Mouse (Mus musculus): ENCODE measurements at regions not wholly inside any gene's neighbourhood (a gene's known extent, or its start where the extent isn't known, plus 50 kb on each side); places are given as distances from the start of the nearest gene placed in this dataset.

- DNase-seq: no peak
Observed at GRCm38 (mm10) chr17:84018817-84019216, 168.9 kb downstream of the Zfp36l2 start.

GRCm38 (mm10) chr17:84017891-84018290 is 169.9 kb downstream of the Zfp36l2 start:
- no peak for DNase-seq

- no peak for DNase-seq
Observed at GRCm38 (mm10) chr17:84014287-84015039, 166.7 kb upstream of the Haao start.

GRCm38 (mm10) chr17:84010492-84011060 is 162.8 kb upstream of the Haao start:
- DNase-seq: no peak

- no peak for DNase-seq
Observed at GRCm38 (mm10) chr17:84009966-84010365, 162.2 kb upstream of the Haao start.

DNA sequence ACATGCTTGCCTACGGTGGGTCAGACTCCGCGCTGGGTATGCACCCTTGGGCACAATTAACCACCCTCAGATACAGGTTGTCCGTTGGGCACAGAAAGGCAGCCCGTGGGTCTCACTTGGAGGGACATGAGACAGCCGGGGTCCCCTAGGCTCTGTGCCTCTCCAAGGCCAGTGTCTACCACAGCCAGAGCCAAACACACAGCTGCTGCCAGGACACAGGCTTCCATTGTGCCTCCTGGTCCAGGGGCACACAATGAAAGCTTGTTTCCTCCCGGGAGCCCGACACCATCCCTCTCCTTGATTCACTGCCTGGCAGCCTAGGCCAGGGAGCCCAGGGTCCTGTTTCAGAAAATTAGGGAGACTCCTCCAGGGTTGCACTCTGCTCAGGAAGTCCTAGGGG is 161.4 kb upstream of the Haao start:
- DNase-seq: no peak

DNA sequence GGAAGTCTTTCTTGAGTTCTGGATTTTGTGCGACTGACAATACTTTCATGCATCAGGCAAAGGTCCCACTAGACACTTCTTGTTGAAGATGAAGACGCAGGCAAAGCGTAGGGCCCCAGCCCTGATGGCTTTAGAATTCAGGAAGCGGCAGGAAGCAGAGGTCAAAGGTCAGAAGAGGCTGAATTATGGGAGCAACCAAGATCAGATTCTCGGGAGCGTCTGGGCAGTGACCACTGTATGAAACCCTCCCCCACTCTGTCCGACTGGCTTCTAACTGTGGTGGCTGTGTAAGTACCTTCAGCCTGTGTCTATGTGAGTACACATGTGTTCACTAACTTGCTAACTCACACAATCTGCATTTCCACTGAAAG is 160.9 kb upstream of the Haao start:
- no peak for DNase-seq

DNA sequence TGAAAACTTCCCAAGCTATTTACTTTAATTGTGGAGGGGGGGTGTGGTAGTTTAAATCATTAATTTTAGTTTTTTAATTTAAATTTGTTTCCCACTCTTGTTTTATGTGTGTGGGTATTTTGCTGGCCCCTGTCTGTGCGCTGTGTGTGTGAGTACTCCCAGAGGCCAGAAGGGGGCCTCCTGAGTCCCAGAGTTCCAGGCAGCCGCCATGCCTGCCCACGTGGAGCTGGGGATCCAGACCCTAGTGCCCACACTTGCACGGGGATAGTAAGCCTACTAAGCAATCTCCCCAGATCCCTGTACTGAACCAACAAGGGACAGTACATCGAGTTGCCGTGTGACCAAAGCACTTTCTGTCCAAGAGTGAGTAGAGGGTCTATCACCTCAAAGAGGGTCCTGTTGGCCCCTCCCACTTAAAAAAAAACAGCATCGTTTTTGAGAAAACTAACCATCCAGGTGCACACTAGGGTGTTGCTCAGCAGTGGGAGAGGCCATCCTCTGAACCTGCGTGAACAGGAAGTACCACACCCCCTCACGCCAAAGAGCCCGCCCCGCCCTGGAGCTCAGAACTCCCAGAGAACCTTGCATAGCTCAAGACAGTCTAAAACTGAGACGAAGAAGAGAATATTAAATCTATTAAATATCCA is 160.4 kb upstream of the Haao start:
- DNase-seq: no peak

DNA sequence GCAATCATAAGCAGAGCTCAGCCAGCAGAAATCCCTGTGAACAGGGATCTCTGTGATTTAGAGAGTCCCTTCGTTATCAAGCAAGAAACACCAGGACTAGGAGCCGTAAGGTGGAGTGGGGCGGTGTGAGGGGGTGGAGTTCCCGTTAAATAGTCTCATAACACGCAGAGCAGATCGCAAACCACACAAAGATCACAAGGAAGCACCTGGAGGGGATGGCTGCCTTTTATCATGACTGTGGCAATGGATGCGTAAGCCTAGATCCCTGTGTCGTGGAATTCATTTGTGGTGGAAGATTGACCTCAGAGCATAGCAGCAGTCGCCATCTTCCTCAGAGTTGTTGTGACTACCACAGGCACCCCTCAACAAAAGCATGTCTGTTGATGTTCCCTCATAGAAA is 159.0 kb upstream of the Haao start:
- DNase-seq: no peak

DNA sequence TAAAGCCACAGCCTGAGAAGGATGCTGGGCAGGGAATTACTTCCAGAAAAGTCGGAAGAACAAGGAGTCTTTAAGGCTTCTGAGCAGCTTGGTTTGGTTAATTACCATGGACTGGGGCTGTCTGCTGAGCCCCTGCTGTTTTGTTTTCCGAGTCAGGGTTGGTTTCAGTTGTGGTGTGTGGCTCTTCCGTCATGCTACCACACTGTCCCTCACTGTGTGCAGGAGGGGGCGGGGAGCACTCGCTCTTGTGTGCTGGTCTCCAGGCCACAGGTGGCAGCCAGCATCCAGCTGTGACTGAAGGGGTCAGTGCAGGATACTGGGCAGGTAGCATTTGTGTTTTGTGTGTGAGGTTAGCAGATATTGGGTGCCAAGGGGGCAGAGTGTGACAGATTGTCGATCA is 156.5 kb upstream of the Haao start:
- DNase-seq: no peak

DNA sequence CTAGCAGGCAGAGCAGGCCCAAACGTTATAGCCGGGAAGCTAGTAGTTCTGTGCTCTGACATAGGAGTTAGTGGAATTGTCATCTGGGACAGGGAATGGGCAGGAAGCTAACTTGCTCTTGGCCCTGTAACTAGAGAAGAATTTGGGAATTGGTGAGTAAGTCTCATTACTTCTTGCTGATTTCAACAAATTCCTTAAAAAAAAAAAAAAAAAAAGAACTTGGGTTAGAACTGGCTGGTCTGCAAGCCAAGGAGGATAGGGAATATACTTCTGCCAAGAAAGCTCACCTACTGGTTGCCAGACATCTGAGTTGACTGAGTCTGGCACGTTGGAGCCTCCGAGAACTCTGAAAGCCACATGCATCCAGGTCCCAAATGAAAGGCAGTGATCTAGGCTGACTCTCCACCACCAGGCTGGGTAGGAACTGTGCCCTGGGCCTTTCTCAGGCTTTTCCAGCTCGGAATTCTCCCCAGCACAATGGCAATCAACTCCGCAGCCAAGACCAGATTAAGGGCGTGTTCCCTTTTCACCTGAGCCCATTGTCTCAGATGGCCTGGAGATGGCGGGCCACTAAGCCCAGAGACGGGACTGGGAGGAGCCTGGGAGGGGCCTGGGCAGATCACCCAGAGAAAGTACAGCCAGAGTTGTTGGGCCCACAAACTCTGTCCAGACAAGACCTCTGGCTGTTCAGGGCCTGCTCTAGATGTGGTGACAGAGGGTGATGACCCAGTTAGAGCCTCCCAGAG is 155.9 kb upstream of the Haao start:
- DNase-seq: no peak

GRCm38 (mm10) chr17:84002939-84003338 is 155.2 kb upstream of the Haao start:
- DNase-seq: peak; percentile 47

GRCm38 (mm10) chr17:84002327-84002726 is 154.6 kb upstream of the Haao start:
- DNase-seq: no peak

GRCm38 (mm10) chr17:84000115-84000514 is 152.4 kb upstream of the Haao start:
- DNase-seq: no peak

GRCm38 (mm10) chr17:83998972-83999545 is 151.3 kb upstream of the Haao start:
- no peak for DNase-seq

DNA sequence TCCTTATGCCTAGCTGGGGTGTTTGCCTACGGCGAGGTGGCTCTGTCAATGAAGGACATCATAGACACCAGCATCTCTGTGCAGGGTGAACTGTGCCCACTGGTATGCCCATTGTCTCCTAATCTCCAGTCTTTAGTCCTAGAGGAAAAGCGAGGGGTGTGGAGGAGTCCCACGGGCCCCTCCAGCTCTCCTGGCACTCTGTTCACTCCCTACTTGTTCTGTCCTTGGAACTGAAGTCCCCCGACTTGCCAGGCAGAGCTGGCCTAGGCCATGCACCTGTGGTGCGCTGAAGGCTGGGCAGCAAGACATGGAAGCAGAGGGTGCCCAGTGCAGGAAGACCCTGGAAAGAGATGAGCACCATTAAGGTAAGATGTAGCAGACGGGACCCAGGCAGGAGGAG is 150.6 kb upstream of the Haao start:
- DNase-seq: no peak

- peak; percentile 82 for DNase-seq
Observed at GRCm38 (mm10) chr17:83997778-83998177, 150.0 kb upstream of the Haao start.

DNA sequence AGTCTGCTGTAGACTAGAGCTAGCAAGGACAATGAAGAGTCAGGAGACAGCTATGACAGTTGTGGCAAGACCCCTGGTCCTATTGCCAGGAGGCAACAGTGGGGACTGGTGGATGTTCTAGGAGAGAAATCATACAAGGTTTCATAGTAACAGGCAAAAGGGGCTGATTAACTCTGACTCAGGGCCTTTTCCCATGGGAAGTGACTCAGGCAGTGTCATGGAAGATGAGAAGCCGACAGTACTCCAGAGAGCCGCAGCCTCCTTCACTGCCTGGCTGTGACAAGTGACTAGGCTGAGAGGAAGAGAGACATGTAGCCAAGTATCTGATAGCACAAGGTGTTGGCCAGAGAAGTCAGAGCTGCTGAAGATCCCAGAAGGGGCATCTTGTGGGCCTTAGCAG is 145.3 kb upstream of the Haao start:
- DNase-seq: no peak

DNA sequence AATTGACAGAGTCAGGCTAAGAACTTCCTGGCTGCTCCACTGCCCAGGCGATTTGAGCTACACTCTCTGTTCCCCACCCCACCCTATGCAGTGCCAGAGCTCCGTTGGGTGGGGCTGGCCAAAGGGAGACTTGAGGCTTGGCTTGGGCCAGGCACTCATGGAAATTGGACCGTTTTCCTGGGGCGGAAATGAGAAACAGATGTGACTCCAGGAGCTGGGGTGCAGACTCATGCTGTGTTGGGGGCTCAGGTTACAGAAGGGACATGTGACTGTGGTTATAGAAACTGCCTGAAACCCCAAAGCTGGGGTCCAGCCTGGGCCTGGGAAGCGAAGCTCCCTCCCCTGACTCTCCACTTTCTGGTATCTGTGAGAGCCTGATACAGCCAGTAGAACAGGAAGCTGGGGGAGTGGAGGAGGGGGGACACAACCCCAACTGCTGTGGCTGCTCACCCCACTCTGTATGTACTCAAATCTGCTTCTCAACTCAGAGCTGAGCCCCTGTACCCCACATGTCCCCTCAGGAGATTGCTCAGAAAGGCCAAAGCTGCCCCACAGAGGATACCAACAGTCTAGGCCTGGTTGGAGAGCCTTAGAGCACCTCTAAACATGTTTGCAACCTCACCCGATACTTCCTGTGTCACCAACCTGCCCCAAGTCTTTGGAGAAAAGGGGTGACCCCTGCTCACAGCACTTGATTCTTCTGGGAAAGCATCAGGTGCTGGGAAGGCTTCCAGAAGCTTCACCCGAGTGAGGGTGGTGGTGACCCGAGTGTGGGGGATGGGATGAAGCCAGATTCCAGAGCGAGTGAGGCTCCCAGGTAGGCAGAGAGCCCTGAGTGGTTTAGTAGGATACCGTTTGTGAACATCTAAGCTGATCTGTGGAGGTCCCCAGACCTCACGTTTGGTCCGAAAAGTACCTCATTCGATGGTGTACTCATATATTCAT is 142.9 kb upstream of the Haao start:
- DNase-seq: peak; percentile 72

GRCm38 (mm10) chr17:83988897-83989296 is 141.1 kb upstream of the Haao start:
- no peak for DNase-seq

DNA sequence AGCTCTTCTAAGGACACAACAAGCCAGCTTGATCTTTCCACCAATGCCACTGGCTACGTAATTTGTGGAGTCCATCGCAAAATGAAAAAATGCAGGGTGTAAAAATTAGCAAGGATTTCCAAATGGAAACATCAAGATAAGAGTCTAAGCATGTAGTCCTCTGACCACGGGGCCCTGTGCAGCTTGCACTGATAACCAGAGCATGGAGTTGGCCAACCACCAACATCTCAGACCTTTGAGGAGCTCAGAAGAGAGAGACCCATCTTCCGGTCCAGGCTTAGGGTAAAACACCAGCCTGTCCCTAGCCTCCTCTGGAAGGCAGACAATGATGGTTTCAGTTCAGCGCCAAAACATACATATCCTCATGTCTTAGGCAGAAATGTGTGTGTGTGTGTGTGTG is 140.4 kb upstream of the Haao start:
- DNase-seq: no peak

DNA sequence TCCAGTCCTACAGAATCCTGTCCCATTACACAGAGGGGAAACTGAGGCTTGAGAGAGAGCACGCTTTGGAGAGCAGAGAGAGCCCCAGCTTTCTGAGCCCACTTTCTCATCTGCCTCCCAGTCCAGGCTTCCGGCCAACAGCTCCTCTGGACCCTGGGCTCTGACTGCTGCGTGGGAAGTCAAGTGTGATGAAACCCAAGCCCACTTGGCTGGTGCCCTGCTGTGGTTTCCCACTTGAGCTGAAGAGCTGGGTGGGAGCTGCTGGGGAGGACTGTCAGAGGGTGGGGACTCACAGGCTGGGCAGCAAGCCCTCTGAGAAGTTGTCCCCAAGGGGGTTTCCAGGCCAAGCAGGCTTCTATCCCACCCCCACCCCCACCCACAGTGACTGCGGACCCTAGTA is 139.9 kb upstream of the Haao start:
- no peak for DNase-seq

All from kidney, adult 9 months (tissue).